Mouse (Mus musculus) spleen, adult 2 months (tissue): ENCODE measurements around the gene Med23. TPM values are rescaled to one million over a fixed set of nuclear protein-coding genes. Genes with fewer than 3 reads are reported as not detected.

Source experiments
- DNase-seq, 2 experiments: peaks; one replicate each; pipeline versions ENCODE4 v3.0.0 to v3.0.0-alpha.2; 2012 to 2021; ENCODE audit warnings: low spot score in 2 of 2, low read depth in 1 of 2
- H3K27ac ChIP-seq: fragments of 200-500 bp; 2 replicates; pipeline ENCODE4 v1.5.1; 2012; ENCODE audit warnings: low read length, inconsistent platforms; ENCODE audit not compliant: insufficient read depth
- H3K27me3 ChIP-seq: fragments of 200-500 bp; 2 replicates; pipeline ENCODE4 v1.6.1; 2012; ENCODE audit warnings: mild to moderate bottlenecking, moderate library complexity, low read length, inconsistent platforms; ENCODE audit not compliant: control insufficient read depth, insufficient read depth
- H3K36me3 ChIP-seq: fragments of 200-500 bp; 2 replicates; pipeline ENCODE4 v1.6.1; 2012; ENCODE audit warnings: mild to moderate bottlenecking, low read length, inconsistent platforms; ENCODE audit not compliant: control insufficient read depth, insufficient read depth
- H3K4me1 ChIP-seq: fragments of 200-500 bp; 2 replicates; pipeline ENCODE4 v1.6.1; 2011; ENCODE audit warnings: inconsistent platforms; ENCODE audit not compliant: control insufficient read depth, insufficient read depth, insufficient read length
- H3K4me3 ChIP-seq: fragments of 200-500 bp; 2 replicates; pipeline ENCODE4 v1.5.1; 2011; ENCODE audit warnings: mild to moderate bottlenecking, inconsistent platforms; ENCODE audit not compliant: insufficient read depth, insufficient read length; ENCODE audit errors: extremely low read depth
- CTCF ChIP-seq: fragments of 200-500 bp; IDR thresholded peaks from 2 replicates; pipeline ENCODE4 v1.5.1; 2011; ENCODE audit warnings: mild to moderate bottlenecking, inconsistent platforms; ENCODE audit not compliant: insufficient read depth, insufficient read length, insufficient replicate concordance; ENCODE audit errors: extremely low read depth
- POLR2A ChIP-seq: fragments of 200-500 bp; IDR thresholded peaks from 2 replicates; pipeline ENCODE4 v1.6.1; 2011; ENCODE audit warnings: low read depth, low read length, inconsistent platforms
- WGBS: fragments of 180-500 bp; shearing (Covaris S2); methylation state at CpG from one replicate; pipeline ENCODE4 v1.1.7; 2018; 5-methylcytosine and 5-hydroxymethylcytosine counted together
- polyA plus RNA-seq: library from polyadenylated mRNA; depleted of rRNA; stranded (reverse); fragments of >200 nt; gene quantifications from 2 replicates; pipeline ENCODE4 v1.2.3, GENCODE M21; 2012

The Med23 gene
- polyA plus RNA-seq, 1 experiment: 12.6 TPM

- Histone ChIP-seq H3K27ac (no peak overlapping the region), H3K27me3 (no peaks in the 10 kb centered on the region), H3K36me3 (peaks cover 50% of the 10 kb centered on the region), H3K4me3 (no peak overlapping the region), H3K4me1 (no peaks in the 10 kb centered on the region; the same call in 1 of the 2 replicates)
- WGBS: 73% methylated on average over 8 of the region's 8 CpGs
- TF ChIP-seq CTCF (no peak), POLR2A (no peak)
- DNase-seq: no peak
These were observed 41.4 kb downstream of the Med23 start for GRCm38 (mm10) chr10:24911199-24911598.

- Histone ChIP-seq H3K36me3 (peaks cover 45% of the 10 kb centered on the region), H3K27ac (no peak overlapping the region), H3K27me3 (no peaks in the 10 kb centered on the region), H3K4me3 (no peak overlapping the region), H3K4me1 (no peaks in the 10 kb centered on the region; the same call in 1 of the 2 replicates)
- TF ChIP-seq CTCF: no peak
- WGBS: 97% methylated on average over 14 of the region's 14 CpGs
- no peak for DNase-seq
These were observed 42.8 kb downstream of the Med23 start for GRCm38 (mm10) chr10:24912576-24912975.

DNA sequence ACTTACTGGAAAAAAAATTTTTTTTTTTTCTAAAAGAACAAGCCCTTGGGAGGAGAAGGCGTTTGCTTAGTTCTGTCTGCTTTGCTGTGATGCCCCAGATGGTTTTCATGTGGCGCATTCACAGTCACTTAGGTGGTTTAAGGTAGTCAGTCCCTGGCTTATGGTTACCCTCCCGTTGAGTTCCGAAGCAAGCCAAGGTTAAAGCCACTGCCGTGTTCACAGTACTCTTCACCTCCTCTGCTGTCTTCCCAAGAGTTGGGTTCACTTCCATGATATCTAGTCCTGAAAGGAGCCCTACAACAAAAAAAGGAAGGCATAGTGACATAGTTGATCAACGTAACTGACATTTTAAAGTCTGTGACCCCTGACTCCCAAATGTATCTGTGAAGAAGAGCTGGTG, 45.7 kb downstream of the Med23 start:
- H3K4me1 ChIP-seq: no peaks in the 10 kb centered on the region; the same call in 1 of the 2 replicates
- peaks cover 24% of the 10 kb centered on the region for H3K36me3 ChIP-seq
- no peak overlapping the region for H3K27ac ChIP-seq
- 96% methylated on average over 6 of the region's 6 CpGs for WGBS
- no peaks in the 10 kb centered on the region for H3K27me3 ChIP-seq
- no peak overlapping the region for H3K4me3 ChIP-seq
- no peak for DNase-seq
- TF ChIP-seq POLR2A (no peak), CTCF (no peak)

GRCm38 (mm10) chr10:24922977-24923376, 53.2 kb downstream of the Med23 start:
- TF ChIP-seq CTCF (no peak), POLR2A (no peak)
- Histone ChIP-seq H3K27me3 (no peaks in the 10 kb centered on the region), H3K4me1 (peaks cover 3% of the 10 kb centered on the region; the same call in 1 of the 2 replicates), H3K4me3 (no peak overlapping the region), H3K36me3 (no peaks in the 10 kb centered on the region; the same call in 1 of the 2 replicates), H3K27ac (no peak overlapping the region)
- DNase-seq: no peak
- 92% methylated on average over 4 of the region's 4 CpGs for WGBS

DNA sequence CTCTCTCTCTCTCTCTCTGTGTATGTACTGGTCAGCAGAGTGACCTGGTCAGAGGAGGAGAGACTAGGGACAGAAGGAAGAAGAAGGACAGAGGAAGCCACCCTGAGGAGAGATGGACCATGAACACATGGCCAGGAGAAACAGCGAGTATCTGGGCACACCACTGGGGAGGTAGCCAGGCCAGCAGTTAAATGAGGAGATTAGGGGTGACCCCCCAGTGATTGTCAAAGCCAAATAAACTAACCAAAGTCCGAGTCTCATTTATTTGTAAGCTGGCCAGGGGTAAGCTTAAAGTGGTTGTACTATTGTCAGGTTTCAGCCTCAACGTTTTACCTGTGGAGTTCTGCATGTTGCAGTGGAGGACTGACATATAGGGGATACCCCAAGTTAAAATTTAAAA, 54.5 kb downstream of the Med23 start:
- no peak for DNase-seq
- H3K4me3 ChIP-seq: no peak overlapping the region
- H3K27me3 ChIP-seq: no peaks in the 10 kb centered on the region
- 85% methylated on average over 3 of the region's 3 CpGs for WGBS
- H3K27ac ChIP-seq: no peak overlapping the region
- H3K4me1 ChIP-seq: peaks cover 5% of the 10 kb centered on the region; the same call in 1 of the 2 replicates
- no peaks in the 10 kb centered on the region for H3K36me3 ChIP-seq
- TF ChIP-seq POLR2A: no peak
- TF ChIP-seq CTCF: no peak

GRCm38 (mm10) chr10:24926380-24926779, 56.6 kb downstream of the Med23 start:
- Histone ChIP-seq H3K4me3 (no peak overlapping the region), H3K27me3 (no peaks in the 10 kb centered on the region), H3K36me3 (no peaks in the 10 kb centered on the region), H3K4me1 (peaks cover 5% of the 10 kb centered on the region; the same call in 1 of the 2 replicates), H3K27ac (no peak overlapping the region)
- DNase-seq: no peak
- no peak for TF ChIP-seq CTCF
- no peak for TF ChIP-seq POLR2A
- WGBS: 91% methylated on average over 10 of the region's 10 CpGs

DNA sequence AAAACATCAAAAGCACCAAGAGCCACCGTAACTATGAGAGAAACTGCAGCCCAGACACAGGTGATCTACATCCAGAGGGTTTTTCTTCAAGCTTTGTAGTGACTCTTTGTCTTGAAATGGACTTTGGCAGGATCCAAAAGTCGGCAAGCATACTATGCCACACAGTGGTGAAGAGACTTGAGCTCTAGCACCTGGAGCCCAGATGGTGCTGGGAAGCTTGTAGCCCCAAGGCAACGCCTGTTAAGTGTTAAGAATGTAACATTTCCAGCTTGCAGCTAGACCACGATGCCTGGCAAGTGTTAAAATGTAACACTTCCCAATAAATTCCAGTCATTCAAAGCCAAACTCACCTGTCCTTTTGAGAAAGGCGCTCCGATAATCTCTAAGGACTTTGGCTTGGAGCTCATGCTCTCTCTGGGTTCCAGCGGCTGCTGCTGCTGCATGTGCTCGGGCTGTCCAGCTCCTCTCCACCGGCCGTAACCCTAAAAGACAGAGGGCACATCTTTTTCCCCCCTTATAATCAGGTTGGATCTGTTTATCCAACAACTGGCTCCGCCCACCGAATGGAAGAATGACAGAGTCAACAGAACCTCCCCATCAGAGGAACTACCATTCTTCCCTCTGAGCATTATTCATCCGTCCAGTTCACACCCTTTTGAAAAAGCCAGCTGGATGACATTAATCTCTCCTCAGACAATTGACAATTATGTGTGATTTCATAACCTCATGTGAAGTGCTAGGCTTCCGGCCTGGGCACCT, 57.4 kb downstream of the Med23 start, which contains the start of gene Arg1:
TSS of gene Arg1 (minus strand) at position 523 of the 759 bp plus-strand sequence.
- Histone ChIP-seq H3K4me1 (peaks cover 5% of the 10 kb centered on the region; the same call in 1 of the 2 replicates), H3K36me3 (no peaks in the 10 kb centered on the region), H3K27ac (no peak within 1 kb of the TSS; the same call in 1 of the 2 replicates), H3K4me3 (peak within 1 kb of the TSS; percentile 41; the same call in 1 of the 2 replicates), H3K27me3 (no peaks in the 10 kb centered on the region)
- whole genome bisulfite sequencing: 84% methylated on average over 14 of the region's 14 CpGs
- DNase-seq: no peak
- no peak for TF ChIP-seq CTCF
- no peak for TF ChIP-seq POLR2A
